Mouse (Mus musculus): ENCODE data around the gene Osbpl10.

Gene Osbpl10

DNA sequence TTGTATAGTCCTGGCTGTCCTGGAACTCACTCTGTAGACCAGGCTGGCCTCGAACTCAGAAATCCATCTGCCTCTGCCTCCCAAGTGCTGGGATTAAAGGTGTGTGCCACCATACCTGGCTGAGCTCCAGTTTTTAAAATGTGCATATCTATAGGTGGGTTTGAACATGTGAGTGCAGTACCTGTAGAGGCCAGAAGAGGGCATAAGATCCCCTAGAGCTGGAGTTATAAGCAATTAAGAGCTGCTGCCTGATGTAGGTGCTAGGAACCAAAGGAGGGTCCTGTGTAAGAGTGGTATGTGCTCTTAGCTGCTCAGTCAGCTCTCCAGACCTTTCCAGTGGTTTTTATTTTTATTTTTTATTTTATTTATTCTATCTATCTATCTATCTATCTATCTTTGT, 86.5 kb downstream of the Osbpl10 start:
- no peak for DNase-seq (ENCODE audit: extremely low read depth, low read depth, low spot score)

- DNase-seq (ENCODE audit: extremely low read depth, low read depth, low spot score): no peak
Observed at GRCm38 (mm10) chr9:115067071-115067470, 88.7 kb downstream of the Osbpl10 start.

- no peak for DNase-seq (ENCODE audit: extremely low read depth, low read depth, low spot score)
Observed at GRCm38 (mm10) chr9:115075191-115075590, 96.8 kb downstream of the Osbpl10 start.

DNA sequence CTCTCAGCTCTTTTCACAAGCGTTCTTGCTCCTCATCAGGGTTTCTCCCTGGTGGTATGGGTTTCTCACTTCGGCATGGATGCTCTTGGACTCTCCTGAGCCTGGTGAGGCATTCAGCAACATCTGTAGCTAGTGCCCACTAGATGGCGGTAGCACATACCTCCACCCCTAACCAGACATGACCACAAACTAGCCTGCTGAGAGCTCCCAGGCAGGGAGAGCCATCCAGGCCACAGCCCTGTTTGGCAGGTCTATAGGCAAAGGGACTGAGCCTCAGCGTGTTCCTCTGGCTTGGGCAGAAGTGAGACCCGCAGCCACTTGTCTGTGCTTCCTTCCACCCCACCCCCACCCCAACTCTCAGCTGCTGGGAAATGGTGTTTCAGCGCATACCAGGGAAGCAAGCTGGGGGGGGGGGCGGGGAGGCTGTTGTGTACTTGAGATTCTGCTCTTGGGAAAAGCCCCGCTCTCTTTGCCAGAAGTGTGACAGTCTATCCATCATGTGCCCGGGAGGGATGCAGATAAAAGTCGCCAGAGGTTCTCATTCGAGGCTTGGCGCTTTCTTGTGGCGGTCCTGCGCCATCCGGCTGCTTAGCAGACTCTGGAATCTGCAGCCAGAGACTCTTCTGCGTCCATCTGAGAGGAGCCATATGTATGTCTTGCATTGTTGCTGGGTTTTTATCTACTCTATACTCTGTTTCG, 110.1 kb downstream of the Osbpl10 start:
- DNase-seq (ENCODE audit: extremely low read depth, low read depth, low spot score): peak; percentile 23

DNA sequence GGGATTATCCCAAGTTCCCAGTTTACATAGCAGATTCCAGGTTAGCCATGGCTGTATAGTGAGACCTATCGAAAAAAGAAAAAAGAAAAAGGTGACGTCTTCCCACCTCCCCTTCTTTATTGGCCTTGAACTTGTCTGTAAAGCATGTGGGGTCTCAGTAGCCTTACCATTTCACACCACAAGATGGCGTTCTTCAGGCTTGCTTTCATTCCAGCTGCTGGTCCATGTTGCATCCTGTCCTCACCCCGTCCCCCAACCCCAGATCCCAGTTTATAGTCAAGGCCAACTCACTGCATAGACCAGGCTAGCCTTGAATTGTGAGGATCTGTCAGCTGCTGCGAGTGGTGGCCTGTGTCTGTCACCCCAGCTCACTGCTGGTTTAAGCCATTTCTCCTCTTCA, 111.3 kb downstream of the Osbpl10 start:
- DNase-seq (ENCODE audit: extremely low read depth, low read depth, low spot score): no peak

GRCm38 (mm10) chr9:115096481-115096880, 118.1 kb downstream of the Osbpl10 start:
- DNase-seq (ENCODE audit: extremely low read depth, low read depth, low spot score): no peak

- DNase-seq (ENCODE audit: extremely low read depth, low read depth, low spot score): no peak
Observed at GRCm38 (mm10) chr9:115097340-115097739, 119.0 kb downstream of the Osbpl10 start.

DNA sequence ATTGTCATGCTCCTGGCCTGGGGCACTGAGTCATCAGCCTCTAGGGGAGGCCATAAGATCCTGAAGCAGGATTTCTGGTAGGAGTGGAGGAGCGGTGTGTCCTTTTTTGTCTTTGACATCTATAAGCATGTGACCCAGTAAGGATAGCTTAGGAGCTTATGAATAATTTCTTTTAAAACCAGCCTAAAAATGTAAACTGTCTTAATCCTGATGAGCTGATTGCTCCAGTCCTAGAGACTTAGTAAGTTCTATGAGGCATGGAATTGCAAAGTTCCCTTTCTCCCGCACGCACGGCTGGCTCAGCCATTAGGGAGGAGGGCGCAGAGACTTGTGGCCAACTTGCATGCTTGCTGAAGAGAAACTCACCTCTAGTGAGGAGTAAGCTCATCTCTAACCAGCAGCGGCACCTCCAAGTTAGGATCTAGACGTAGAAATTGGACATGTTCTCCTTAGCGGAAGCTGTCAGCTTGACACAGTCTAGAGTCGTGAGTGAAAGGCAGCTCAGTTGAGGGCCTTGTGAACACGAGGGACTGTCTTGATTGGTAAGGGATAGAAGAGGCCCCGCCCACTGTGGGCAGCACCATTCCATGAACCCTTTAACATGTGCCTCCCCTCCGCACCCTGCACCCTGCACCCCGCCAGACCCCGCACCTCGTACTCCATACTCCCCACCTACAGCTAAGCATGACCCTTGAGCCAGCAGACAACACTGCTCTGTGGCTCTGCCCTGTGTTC, 122.0 kb downstream of the Osbpl10 start:
- DNase-seq (ENCODE audit: extremely low read depth, low read depth, low spot score): no peak

DNA sequence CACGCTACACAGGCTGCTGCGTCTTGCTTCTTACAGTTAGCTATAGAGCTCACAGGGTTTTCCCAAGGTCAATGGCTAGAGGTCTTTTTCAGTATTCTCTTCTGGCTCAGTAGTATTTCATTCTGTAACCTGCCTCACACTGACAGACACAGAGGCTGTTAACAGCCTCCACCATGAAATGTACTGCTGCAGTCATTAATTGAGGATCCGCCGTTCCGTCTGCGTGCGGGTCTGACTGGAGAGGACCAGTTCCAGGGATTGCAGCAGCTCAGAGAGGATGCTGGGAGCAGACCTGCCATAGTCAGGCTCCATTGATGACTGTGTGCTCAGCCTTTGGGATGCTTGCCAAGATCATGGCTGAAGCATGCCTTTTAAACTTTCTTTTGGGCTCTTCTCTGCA, 129.1 kb downstream of the Osbpl10 start:
- no peak for DNase-seq (ENCODE audit: extremely low read depth, low read depth, low spot score)

- no peak for DNase-seq (ENCODE audit: extremely low read depth, low read depth, low spot score)
Observed at GRCm38 (mm10) chr9:115110655-115111054, 132.3 kb downstream of the Osbpl10 start.

DNA sequence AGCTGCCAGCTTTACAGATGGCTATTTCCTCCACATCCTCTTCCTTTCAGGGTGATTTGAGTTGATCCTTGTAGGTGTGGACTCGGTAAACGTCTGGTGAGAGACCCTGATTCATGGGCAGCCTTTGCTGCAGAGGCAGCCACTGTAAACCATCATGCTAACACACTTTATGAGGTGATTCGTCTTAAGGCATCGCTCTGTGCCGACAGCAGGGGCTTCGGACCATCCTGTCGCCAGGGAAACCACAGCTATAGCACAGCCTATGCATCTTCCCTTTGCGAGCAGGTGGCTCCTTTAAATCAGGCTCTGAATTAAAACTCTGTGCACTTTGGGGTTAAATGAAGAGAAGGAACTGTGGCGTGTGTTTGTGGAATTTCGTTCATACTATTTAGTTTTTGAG, 138.9 kb downstream of the Osbpl10 start:
- DNase-seq (ENCODE audit: extremely low read depth, low read depth, low spot score): no peak

DNA sequence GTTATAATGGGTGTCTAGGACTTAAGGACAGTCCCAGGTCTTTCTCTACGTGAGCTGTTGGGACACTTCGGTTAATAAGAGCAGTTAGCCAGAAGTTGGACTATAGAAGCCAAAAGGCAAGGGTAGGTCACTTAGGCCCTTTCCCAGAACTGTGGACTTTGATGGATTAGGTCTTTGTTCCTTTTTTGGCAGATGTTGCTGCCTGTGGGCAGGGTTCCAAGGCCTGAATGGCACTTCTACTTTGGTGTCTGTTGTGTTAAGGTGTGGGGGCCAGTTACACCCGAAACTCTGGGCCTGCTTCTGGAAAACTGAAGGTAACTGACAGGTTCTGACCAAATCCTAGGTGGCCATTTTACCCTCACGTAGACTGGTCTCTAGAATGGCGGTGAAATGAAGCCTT, 141.9 kb downstream of the Osbpl10 start:
- no peak for DNase-seq (ENCODE audit: extremely low read depth, low read depth, low spot score)

GRCm38 (mm10) chr9:115120678-115121224, 142.4 kb downstream of the Osbpl10 start:
- DNase-seq (ENCODE audit: extremely low read depth, low read depth, low spot score): no peak

- no peak for DNase-seq (ENCODE audit: extremely low read depth, low read depth, low spot score)
Observed at GRCm38 (mm10) chr9:115127342-115127741, 149.0 kb downstream of the Osbpl10 start.

GRCm38 (mm10) chr9:115133926-115134325, 155.6 kb downstream of the Osbpl10 start:
- DNase-seq (ENCODE audit: extremely low read depth, low read depth, low spot score): no peak

- DNase-seq (ENCODE audit: extremely low read depth, low read depth, low spot score): no peak
Observed at GRCm38 (mm10) chr9:115134736-115135135, 156.4 kb downstream of the Osbpl10 start.

DNA sequence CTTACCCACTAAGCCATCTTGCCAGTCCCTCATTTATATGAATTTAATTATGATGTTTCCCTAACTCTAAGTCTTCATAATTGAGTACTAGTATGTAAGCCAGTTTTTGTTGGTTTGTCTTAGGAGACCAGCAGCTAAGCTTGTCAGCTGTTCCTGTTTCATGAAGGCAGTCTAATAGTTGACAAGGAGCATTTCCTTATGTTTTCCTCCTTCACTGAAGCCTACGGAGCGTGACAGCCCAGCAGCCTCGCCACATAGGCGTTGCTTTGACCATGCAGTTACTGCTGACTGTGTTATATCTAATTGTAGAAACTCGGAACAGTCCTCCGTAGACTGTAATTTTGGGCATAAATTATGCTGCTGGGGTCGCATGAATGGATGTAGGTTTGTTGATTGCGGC, 157.0 kb downstream of the Osbpl10 start:
- DNase-seq (ENCODE audit: extremely low read depth, low read depth, low spot score): no peak

GRCm38 (mm10) chr9:115137858-115138257, 159.5 kb downstream of the Osbpl10 start:
- DNase-seq (ENCODE audit: extremely low read depth, low read depth, low spot score): no peak

- no peak for DNase-seq (ENCODE audit: extremely low read depth, low read depth, low spot score)
Observed at GRCm38 (mm10) chr9:115139597-115140332, 161.4 kb downstream of the Osbpl10 start.

DNA sequence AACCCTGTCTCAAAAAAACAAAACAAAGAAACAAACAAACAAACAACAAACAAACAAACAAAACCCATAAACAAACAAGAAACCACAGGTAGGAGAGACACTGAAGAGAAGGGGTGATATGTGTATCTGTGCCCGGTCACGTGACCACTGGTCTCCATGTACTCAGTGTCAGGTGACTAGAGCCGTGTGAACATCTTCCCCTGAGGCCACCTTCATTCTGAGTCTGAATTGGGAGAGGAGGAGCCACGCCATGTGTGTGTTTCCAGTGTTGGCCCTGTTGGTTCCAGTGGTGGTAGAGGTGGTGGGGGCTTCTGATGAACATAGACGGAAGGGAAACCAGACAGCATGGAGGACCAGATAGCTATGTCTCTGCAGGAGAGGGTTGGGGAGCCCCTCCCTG, 168.8 kb downstream of the Osbpl10 start:
- no peak for DNase-seq (ENCODE audit: extremely low read depth, low read depth, low spot score)

DNA sequence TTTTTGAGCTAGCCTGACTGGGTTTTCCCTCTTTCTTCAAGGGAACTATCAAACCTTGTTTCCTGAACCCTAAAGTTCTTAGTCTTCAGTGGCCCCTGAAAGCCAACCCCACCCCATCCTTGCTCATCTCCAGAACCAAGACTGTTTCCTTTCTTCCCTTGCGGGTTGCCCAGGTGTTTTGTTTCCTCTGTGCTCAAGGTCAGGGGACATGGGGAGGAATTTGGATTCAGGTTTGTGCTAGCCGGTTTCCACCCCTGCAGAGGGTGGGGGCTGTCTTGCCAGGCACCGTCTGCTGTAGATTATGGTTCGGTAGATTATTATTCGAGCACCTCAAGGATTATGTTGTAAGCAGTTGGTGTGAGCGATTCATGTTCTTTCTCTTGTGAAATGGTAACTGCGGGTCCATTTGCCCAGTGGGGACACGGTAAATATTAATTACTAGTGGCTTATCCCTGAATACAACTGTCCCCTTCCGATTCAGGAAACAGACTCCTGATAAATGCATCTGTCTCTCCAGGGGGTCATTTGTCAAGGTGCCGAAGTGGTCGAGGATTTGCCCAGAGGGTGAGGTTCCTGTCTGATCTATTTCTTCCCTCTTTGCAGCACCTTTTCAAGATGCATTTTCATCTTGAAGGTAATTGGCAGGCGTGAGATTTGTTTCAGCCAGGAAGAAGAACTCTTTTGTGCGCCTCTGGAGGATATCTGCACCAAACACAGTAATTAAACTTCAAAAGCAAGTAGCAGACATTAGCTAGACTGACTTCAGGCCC, 169.4 kb downstream of the Osbpl10 start:
- no peak for DNase-seq (ENCODE audit: extremely low read depth, low read depth, low spot score)

Data from fat pad, adult 2 months (tissue).